Mouse (Mus musculus) olfactory bulb, adult 2 months (tissue): ENCODE measurements around the gene Col5a3. TPM values are rescaled to one million over a fixed set of nuclear protein-coding genes. Genes with fewer than 3 reads are reported as not detected.

Experiments
- H3K27ac ChIP-seq: fragments of 200-500 bp; 2 replicates; pipeline ENCODE4 v1.5.1; 2012; ENCODE audit warnings: low read depth, low read length; ENCODE audit not compliant: insufficient read depth
- H3K4me1 ChIP-seq: fragments of 200-500 bp; 2 replicates; pipeline ENCODE4 v1.6.1; 2012; ENCODE audit warnings: low read length; ENCODE audit not compliant: control insufficient read depth, insufficient read depth
- H3K4me3 ChIP-seq: fragments of 200-500 bp; 2 replicates; pipeline ENCODE4 v1.5.1; 2012; ENCODE audit warnings: mild to moderate bottlenecking, low read depth, low read length, moderate library complexity; ENCODE audit not compliant: insufficient read depth
- CTCF ChIP-seq: fragments of 200-500 bp; IDR thresholded peaks from 2 replicates; pipeline ENCODE4 v1.5.1; 2012; ENCODE audit warnings: low read depth, mild to moderate bottlenecking, low read length, moderate library complexity; ENCODE audit not compliant: insufficient read depth
- POLR2A ChIP-seq: fragments of 200-500 bp; IDR thresholded peaks from 2 replicates; pipeline ENCODE4 v1.6.1; 2012; ENCODE audit warnings: mild to moderate bottlenecking, low read depth, low read length, moderate library complexity; ENCODE audit not compliant: insufficient read depth
- WGBS: fragments of 180-500 bp; shearing (Covaris S2); methylation state at CpG from one replicate; pipeline ENCODE4 v1.1.7; 2018; 5-methylcytosine and 5-hydroxymethylcytosine counted together
- polyA plus RNA-seq: library from polyadenylated mRNA; stranded (reverse); fragments of >200 nt; gene quantifications from 2 replicates; pipeline ENCODE4 v1.2.4, GENCODE M21; 2012; ENCODE audit warnings: low replicate concordance; ENCODE audit not compliant: missing spikeins, insufficient read depth, insufficient read length

The Col5a3 gene
- polyA plus RNA-seq, 1 experiment, result not detected

GRCm38 (mm10) chr9:20812537-20813271 is 2.2 kb downstream of the Col5a3 start:
- peaks cover 21% of the 10 kb centered on the region for H3K4me1 ChIP-seq
- H3K27ac ChIP-seq, result no peak overlapping the region
- TF ChIP-seq CTCF (no peak), POLR2A (no peak)
- H3K4me3 ChIP-seq, result no peak overlapping the region
- 19% methylated on average over 19 of the region's 19 CpGs for WGBS

DNA sequence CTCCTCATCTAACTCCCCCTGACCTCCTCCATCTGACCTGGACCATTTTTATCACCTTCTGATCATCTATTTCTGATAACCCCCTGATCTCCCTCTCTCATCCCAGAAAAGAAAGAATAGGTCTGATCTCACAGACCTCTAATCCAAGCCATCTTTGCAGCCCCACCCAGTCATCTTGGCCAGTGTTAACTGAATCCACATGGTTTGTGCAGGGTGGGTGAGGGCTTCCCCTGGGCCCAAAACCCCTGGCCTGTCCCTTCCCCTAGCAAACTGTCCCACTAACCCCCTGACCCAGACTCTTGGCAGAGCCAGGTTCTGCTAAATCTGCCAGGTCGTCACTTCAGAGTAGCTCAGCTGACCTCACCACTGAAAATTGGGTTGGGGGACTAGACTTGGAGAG is 4.1 kb downstream of the Col5a3 start:
- Histone ChIP-seq H3K27ac (no peak overlapping the region), H3K4me1 (peaks cover 21% of the 10 kb centered on the region), H3K4me3 (no peak overlapping the region)
- TF ChIP-seq CTCF (no peak), POLR2A (no peak)
- 83% methylated on average over 1 of the region's 1 CpGs for WGBS

GRCm38 (mm10) chr9:20810271-20810670 is 4.6 kb downstream of the Col5a3 start:
- TF ChIP-seq CTCF (no peak), POLR2A (no peak)
- 35% methylated on average over 4 of the region's 4 CpGs for WGBS
- Histone ChIP-seq H3K4me3 (no peak overlapping the region), H3K4me1 (peaks cover 21% of the 10 kb centered on the region), H3K27ac (no peak overlapping the region)

DNA sequence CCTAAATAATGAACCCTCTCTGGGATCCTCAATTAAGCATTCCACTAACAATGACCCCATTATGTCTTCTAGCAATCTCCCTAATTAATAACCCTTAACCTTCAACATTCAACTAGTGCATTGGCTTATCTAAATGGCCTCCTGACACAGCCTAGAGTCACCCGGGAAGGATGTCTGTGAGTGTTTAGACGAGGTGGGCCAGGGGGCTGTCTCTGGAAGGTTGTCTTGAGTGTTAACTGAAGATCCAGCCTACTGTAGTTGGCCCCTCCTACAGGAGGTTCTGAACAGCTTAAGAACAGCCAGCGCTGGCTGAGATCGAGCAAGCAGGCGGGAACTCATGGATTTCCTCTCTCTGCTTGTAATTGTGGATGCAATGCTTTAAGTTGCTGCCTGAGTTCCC is 9.2 kb downstream of the Col5a3 start:
- WGBS, result 40% methylated on average over 5 of the region's 5 CpGs
- Histone ChIP-seq H3K27ac (no peak overlapping the region), H3K4me1 (peaks cover 3% of the 10 kb centered on the region), H3K4me3 (no peak overlapping the region)
- no peak for TF ChIP-seq CTCF
- TF ChIP-seq POLR2A, result no peak

- TF ChIP-seq CTCF, result no peak
- TF ChIP-seq POLR2A, result no peak
- 90% methylated on average over 3 of the region's 3 CpGs for WGBS
- H3K27ac ChIP-seq, result no peak overlapping the region
- H3K4me3 ChIP-seq, result no peak overlapping the region
- H3K4me1 ChIP-seq, result no peaks in the 10 kb centered on the region; the same call in 1 of the 2 replicates
These were observed 9.7 kb downstream of the Col5a3 start for GRCm38 (mm10) chr9:20805159-20805495.

DNA sequence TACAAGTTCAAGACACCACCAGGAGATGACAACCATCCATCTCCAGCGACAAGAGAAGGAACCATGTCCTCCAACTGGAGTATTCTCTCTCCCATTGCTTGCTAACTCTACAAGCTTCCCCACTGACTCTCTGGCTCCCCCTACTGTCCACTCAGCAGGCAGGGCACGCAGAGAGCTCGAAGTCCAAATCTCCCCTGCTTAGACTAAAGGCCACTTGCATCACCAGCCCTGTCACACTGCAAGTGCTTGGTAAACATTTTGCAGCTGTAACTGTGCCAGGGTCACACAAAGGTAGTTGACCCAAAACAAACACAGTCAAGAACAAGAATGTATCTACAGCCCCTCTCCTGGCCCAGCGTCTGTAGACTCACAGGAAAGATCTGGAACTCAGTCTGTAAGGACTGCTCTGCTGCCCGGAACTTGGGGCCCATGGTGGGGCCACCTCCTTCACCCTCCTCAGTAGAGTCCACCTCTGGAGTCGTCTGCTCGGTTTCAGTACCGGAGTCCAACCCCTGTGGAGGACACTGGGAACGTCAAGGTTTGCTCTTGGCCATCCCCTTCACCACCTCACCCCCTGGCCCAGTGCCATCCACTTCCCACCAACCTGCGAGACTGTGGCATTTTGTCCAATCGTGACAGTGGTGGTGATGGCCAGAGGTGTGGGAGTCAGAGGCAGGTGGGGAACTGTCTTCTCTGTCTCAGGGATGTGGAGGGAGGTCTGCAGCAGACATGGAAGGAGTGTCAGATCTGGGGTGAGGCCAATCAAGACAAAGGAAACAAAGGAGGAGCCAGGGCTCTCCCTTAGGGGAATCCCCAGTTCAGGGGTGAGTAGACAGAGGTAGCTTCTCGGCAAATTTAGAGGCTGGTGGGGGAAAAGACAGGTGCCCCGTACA is 10.4 kb downstream of the Col5a3 start:
- WGBS, result 74% methylated on average over 13 of the region's 13 CpGs
- Histone ChIP-seq H3K27ac (no peak overlapping the region), H3K4me3 (no peak overlapping the region), H3K4me1 (no peaks in the 10 kb centered on the region)
- peak; percentile 47; the same call in 1 of the 2 replicates for TF ChIP-seq CTCF
- no peak for TF ChIP-seq POLR2A

DNA sequence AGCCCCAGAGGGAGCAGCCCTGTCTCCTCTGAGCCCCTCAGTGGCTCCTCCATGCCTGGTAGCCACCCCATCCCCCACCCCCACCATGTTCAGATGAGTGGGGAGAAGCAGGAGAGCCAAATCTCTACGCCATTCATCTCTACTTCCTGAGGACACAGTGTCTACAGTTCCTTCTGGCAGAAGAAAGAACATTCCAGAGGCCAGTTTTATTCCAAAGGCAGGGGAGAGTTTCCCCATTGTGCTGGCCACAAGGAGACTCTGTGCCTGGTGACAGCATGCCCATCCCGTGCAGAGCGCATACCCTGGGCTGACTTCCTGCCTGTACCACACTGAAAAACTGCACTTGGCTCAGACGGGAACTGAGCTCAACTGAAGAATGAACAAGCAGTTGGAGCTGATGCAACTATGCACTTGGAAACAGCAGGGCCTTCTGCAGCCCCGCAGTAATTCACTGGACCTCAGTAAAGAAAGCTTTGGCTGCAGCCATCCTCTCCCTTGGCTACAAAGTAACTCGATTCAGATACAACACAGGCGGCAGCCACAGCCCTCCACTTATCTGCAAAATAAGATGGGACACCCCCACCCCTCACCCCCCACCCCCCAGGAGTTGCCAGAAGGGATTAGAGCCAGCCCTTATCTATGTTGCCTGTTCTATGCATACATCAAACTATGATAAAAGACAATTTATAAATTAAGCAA is 20.6 kb downstream of the Col5a3 start:
- no peak overlapping the region for H3K4me3 ChIP-seq
- no peak overlapping the region for H3K27ac ChIP-seq
- H3K4me1 ChIP-seq, result no peaks in the 10 kb centered on the region
- WGBS, result 23% methylated on average over 7 of the region's 7 CpGs
- no peak for TF ChIP-seq CTCF
- no peak for TF ChIP-seq POLR2A

DNA sequence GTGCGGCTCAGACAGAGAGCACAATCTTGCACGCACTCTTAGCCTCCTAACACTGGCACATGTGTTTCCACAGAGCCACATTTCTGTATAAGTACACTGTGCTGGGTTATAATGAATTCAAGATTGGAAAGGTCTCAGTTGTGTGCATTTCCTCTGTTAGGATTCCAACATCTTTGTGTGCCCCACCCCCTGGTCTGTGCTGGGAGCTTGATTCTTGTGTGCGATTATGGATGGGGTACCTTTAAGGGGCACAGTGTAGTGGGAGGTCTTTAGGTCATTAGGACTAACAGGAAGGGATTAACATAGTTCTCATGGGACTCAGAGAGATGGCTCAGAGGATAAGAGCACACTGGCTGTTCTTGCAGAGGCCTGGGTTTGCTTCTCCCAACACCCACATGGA is 24.5 kb downstream of the Col5a3 start:
- Histone ChIP-seq H3K4me1 (no peaks in the 10 kb centered on the region), H3K4me3 (no peak overlapping the region), H3K27ac (no peak overlapping the region)
- WGBS, result 52% methylated on average over 3 of the region's 3 CpGs
- no peak for TF ChIP-seq POLR2A
- no peak for TF ChIP-seq CTCF
